Mouse (Mus musculus) lung, adult 2 months (tissue): ENCODE measurements around the gene Gm609.

Source experiments
- CTCF ChIP-seq: fragments of 200-500 bp; IDR thresholded peaks from 2 replicates; pipeline ENCODE4 v1.5.1; 2011; ENCODE audit warnings: mild to moderate bottlenecking, low read length, control low read depth; ENCODE audit not compliant: insufficient read depth
- POLR2A ChIP-seq: fragments of 200-500 bp; IDR thresholded peaks from 2 replicates; pipeline ENCODE4 v1.6.1; 2011; ENCODE audit warnings: low read depth, mild to moderate bottlenecking, control low read depth, low read length, borderline replicate concordance; ENCODE audit errors: extremely low read depth

DNA sequence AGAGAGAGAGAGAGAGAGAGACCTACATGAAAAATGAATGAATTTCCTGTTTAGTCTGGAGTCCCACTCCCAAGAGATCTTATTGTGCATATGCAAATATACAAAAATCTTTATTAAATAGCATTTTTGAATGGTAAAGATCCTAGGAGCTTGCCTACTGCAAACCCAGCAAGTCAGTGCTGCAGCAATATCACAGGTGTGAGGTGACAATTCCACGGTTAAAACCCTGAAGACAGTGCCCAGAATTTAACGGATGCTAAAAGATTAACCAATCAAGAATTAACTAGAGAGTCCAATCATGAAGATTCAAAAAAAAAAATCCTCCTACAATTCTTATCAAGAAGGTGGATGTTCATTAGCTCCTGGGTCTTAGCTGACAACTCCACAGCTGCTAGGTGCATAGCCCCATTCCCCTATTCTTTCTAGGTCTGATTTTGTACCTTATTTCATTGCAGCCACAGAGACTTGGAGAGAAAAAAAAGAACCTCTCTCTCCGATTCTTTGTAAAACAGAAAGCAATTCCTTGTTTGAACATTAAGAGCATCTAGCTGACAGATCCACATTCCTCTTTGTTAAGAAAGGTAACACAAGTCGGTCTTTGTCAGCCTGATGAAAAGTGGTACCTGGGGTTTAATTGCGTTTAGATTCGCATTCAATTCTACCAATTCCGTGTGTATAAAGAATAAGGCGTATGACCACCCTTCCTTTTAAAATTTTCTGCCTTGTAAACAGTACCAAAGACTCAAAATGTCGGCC, 84.9 kb downstream of the Gm609 start:
- TF ChIP-seq CTCF (no peak), POLR2A (no peak)
